Mouse (Mus musculus) brain, embryonic 14.5 days (tissue): ENCODE measurements around the gene Gnmt.

Experiments used
- CTCF ChIP-seq: fragments of 200-500 bp; IDR thresholded peaks from 2 replicates; pipeline ENCODE4 v1.5.1; 2012; ENCODE audit warnings: inconsistent platforms, mild to moderate bottlenecking, moderate library complexity, borderline replicate concordance; ENCODE audit not compliant: insufficient read depth, insufficient read length; ENCODE audit errors: extremely low read depth
- POLR2A ChIP-seq: fragments of 200-500 bp; IDR thresholded peaks from 2 replicates; pipeline ENCODE4 v1.6.1; 2012; ENCODE audit warnings: mild to moderate bottlenecking, inconsistent platforms, borderline replicate concordance; ENCODE audit not compliant: poor library complexity, insufficient read depth, insufficient read length, severe bottlenecking; ENCODE audit errors: extremely low read depth

DNA sequence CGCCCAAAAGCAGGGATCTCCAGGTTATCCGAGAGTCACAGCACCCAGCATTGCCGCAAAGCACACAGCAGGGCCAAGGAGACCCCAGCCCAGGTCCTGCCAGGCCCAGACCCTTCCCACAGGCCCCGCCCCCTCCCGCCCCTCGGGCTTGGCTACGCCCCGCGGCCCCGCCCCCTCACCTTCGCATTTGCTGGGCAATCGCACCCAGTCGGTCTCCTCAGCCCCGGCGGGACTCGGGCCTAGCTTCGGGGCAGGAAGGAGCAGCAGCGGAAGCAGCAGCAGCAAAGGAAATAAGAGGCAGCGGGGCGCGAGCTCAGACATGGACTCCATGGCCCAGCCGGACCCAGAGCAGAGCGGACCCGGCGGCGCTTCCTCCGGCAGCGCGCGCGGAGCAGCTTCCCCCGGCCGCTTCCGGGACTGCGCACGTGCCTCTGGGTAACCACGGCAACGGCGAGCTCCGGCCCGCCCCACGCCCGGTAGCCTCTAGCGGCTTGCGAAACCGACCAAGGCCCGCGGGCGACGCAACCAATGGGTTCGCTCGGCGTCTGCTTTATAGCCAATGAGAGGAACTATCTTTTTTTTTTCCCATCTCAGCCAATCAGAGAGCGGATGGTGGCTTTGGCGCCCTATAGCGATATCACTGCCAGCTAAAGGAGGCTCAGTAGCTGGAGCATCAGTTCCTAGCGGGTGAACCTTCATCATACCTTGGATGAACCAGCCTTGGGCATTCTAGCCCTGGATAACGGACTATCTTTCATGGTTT is 23.0 kb upstream of the Gnmt start, which contains the start of gene Cnpy3:
- TF ChIP-seq CTCF (no peak), POLR2A (peak; percentile 77)
